Mouse (Mus musculus) heart, postnatal 10 days (tissue): ENCODE measurements at regions not wholly inside any gene's neighbourhood (a gene's known extent, or its start where the extent isn't known, plus 50 kb on each side); places are given as distances from the start of the nearest gene placed in this dataset.
"Not testable (repeated sequence)": the region's sequence is repeated elsewhere in the genome, so short reads cannot be mapped to it uniquely, and the experiment has no call there.

ENCODE experiments used
- DNase-seq, 2 experiments: peaks; one replicate each; pipeline ENCODE4 v3.0.0; 2021
- intact Hi-C: fragments of 180-260 bp; cut with DNase I; formaldehyde crosslinking; loops from one replicate; pipeline ENCODE4 v1.15.1; 2025

DNA sequence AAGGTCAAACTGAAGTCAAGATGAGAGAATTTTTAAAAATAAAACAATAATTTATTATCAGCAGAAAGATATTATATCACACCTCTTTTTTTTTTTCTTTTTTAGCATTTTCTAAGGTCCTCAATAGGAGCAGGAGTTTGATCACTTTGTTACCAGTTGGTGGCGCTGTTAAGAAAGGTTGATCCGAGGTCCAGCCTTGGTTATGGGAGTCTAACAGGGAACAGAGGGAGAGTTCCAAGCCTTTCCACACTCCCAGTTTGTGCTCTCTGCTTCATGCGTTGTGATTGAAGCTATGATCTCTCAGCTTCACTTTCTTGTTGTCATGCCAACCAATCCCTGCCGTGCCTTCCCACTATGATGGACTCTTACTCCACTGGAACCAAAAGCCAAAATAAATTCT, 83.8 kb downstream of the Fam174a start:
- intact Hi-C loops: loop anchor here (2.0 to 5.0 kb wide), 2 partner anchors 270 to 366 kb away; partner anchors contain the start of gene St8sia4
- DNase-seq: peak; percentile 9 to 19

DNA sequence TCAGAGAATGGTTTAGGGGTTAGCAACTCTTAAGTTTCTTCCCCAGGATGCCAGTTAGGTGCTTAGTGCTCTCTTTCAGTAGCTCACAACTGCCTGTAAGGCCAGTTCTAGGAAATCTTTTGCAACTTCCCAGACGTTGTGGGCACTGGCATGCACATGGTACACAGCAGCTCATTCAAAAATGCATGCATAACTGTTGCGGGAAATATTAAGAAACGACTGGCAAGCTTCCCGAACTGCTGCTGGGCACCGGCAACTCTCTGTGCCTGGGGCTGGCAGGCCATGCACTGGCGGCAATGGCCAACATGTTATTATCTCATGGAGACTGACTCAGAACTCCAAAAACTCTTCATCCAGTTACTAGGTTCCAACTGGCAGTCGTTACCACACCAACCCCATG, 86.3 kb downstream of the Fam174a start:
- intact Hi-C loops: loop anchor here (5.0 kb wide), 1 partner anchor 268 kb away; the partner anchor contains the start of gene St8sia4
- no peak for DNase-seq

DNA sequence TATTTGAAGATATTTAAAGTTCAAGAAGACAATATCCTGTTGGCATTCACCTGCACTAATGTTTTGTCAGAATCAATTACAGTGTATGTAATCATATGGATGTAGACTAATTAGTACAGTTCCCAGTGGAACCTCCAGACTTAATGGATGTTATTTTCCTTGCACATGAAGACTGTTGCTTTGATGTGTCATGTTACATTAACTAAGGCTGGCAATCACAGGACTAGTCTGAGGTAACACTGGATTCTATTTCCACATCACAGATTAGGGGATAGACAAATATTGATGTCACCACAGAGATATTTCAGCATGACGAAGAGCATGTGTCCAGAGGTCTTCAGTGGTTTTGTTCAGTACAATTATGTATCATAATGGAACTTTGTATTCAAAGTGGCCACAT, 108.8 kb downstream of the Fam174a start:
- intact Hi-C loops: no loop called here

DNA sequence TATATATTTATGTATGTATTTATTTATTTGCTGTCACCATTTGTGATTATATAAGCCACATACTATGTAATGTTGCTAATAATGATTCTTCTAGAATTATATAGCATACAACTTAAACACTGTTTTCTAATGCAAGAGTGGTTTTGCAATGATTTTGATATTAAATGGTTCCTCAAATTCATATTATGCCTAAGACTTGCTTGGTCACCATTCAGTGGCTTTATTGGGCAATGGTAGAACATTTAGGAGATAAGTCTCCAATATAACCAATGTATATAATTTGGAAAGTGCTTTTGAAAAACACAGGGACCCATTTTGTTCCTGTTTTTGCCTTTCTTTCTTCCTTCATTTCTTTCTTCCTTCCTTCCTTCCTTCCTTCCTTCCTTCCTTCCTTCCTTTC, 112.0 kb downstream of the Fam174a start:
- DNase-seq: no peak
- intact Hi-C loops: no loop called here

More for the DNA sequence above, 108.8 kb downstream of the Fam174a start:
- no peak for DNase-seq

DNA sequence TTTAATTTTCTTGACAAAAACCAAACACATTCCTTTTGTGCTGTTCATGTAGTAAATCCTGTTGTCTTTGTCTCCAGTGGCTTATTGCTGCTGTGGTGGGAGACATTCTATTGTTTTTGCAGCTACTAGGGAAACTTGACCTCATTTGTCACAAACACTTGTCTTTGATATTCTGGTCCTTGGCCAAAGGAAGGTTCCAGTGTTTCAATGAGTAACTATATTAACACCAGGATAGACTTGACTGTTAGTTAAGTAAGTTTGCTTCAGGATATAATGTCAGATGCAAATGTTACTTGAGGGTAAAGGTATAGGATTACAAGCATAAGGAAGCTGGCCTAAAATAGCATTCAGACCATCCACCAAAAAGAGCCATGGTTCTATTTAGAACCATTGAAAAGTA, 123.7 kb downstream of the Fam174a start:
- DNase-seq: no peak
- intact Hi-C loops: no loop called here

DNA sequence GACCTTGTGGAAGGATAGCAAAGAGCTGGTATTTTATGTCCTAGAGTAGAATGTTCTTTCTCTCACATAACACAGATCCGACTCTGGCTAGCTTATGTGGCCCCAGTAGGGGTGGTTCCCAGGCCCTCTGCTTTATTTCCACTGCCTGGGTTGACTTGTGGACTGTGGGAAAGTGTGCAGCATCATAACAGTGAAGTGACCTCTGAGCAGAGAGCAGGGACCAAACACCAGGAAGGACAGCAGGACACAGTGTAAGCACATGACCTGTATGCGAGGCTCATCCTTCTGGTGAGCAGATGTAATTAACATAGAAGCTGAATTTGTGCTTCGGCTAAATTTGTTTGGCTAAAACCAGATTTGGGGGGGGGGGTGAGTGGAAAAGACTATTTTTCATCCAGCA, 132.1 kb downstream of the Fam174a start:
- intact Hi-C loops: loop anchor here (5.0 kb wide), 1 partner anchor 317 kb away; no protein-coding TSS in a partner anchor
- no peak for DNase-seq

DNA sequence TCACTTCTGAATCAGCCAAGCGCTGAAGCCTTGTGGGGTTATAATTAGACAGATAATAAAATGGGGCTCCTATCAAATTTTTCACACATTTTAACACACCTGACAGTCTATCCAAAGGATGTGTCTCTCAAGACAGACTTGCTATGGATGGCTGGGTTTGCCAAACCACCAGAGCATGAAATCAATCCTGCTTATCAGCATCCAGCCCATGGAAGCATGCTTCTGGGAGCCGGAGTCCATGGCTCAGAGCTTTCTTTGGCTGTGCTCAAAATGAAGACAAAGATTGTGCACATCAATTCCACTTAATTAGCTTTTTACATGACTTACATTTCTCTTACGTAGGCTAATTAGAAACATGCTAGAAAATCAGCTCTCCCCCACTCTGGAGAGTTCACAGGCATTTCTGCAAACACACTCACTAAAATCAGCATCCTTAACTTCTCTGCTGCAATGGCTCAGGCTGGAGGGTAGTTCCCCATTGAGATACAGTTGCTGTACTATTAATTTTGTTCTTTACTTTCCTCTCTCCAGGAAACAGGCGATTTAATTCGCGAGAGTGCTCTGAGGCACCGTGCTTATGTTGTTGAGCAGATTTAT, 135.6 kb downstream of the Fam174a start:
- no peak for DNase-seq
- intact Hi-C loops: loop anchor here (5.0 kb wide), 1 partner anchor 313 kb away; no protein-coding TSS in a partner anchor

DNA sequence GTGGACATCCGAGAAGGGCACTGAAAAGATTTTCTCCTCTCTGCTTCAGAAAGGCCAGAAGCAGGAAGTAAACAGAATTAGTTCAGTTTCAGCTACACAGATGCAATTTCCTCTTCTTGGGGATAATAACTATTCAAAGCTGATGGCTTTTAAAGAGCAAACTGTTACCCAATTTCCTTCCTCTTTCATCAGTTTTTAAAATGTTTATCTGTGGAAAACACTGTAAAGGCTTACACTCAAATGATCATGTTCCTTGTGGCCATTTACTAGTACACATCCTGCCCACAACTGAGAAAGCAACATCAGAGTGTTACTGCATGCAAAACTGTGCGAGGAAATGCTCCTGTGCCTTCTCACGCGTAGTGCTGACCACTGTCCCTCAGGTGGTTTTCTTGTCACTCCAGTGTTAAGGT, 137.5 kb downstream of the Fam174a start:
- intact Hi-C loops: no loop called here
- DNase-seq: peak in 1 of 2 experiments; percentile 7

DNA sequence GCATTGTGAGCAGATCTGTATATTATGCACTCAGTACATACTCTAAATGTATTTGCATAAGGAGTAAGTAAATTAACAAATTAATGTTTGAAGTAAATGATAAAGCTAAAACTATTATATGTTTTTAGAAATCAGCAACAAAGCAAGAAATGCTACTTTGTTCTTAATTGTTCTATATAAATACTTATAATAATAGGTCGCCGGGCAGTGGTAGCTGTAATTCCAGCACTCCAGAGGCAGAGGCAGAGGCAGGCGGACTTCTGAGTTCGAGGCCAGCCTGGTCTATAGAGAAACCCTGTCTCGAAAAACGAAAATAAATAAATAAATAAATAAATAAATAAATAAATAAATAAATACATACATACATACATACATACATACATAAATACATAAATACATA, 138.3 kb downstream of the Fam174a start:
- intact Hi-C loops: loop anchor here (2.0 kb wide), 1 partner anchor 215 kb away; the partner anchor contains the start of gene St8sia4
- DNase-seq: peak; percentile 18 to 64

DNA sequence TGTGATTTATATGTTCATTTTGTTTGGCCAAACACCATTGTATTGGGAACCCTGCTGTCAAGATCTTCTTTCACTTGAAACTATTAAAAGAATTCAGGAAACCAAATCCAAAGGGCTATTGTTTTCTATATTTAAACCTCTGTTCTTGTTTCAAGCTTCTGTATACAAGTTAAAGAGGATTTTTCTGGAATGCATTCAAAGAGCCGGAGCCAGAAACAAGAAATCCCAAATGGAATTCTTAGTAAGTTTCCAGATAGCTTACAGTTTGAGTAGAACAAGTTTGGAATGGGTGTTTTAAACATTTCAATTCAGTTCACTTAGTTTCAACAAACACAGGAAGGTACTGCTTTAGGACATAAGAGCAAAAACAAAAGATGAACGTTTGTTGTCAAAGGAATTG, 140.8 kb downstream of the Fam174a start:
- DNase-seq: no peak
- intact Hi-C loops: no loop called here

DNA sequence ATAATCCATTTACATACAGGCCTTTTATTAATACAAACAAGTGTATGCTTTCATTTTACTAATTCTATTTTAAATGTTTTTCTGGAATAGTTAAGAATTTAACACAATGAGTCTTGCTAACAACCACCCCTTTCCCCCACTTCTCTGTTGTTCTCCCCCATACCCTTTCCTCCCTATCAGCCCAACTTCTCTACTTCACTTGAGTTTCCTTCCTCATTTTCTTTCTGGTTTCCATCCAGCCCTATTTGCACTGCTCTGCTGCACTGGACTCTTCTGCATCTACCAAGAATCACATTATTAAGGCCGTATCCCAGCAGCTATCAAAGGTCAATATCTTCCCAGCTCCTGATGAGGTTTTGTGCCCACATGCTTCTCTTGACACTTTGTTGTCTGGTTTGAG, 145.9 kb downstream of the Fam174a start:
- intact Hi-C loops: no loop called here
- no peak for DNase-seq

DNA sequence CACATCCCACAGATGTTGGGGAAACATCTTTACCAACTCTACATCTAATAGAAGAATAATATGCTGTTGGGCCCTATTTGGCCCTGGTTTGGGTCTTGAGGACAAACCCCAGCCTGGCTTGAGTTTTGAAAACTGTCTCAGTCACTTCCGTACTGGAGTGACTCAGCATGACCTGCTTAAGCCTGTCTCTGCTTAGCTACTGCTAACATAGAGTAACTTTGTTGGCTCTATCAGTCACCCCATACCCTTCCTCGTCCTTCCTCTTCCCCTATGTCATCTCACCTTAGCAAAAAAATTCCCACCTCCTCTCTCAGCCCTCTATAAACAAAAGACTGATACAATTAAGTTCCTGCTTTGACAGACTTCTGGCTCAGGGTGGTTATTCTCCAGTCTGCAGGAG, 154.7 kb downstream of the Fam174a start:
- DNase-seq: no peak
- intact Hi-C loops: no loop called here

DNA sequence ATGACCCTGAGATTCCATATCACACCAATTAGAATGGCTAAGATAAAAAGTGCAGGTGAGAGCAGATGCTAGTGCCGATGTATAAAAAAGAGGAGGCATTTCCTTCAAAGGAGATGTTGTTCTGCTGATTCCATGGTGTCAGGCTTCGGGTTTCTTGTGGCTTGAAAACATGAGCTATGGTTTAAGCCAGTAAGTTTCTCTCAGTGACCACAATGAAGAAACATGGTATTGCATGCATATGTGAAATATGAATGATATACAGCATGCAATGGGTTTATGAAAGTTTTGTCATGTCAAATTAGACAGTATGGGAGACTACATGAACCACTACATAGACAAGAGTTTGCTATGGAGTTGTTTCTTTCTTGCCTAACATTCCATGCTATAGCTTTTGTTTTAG, 155.3 kb downstream of the Fam174a start:
- intact Hi-C loops: no loop called here
- DNase-seq: no peak

DNA sequence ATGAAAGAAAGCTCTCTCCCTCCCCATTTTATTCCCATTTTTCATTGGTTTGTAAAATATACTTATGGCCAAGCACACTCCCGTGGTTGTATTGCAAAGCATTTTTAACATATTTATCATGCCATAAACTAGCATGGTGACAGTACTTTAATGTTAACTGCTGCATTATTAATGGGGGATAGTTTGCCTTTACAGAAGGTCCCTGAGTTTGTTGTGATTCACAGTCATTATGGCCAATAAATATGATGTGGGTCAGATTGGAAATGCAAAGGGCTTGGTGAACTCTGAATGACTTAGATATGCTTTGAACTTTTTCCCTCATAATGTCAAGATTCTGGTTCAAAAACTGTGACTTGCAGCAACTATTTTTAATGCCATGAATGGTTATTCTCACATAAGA, 157.1 kb downstream of the Fam174a start:
- intact Hi-C loops: no loop called here
- no peak for DNase-seq

DNA sequence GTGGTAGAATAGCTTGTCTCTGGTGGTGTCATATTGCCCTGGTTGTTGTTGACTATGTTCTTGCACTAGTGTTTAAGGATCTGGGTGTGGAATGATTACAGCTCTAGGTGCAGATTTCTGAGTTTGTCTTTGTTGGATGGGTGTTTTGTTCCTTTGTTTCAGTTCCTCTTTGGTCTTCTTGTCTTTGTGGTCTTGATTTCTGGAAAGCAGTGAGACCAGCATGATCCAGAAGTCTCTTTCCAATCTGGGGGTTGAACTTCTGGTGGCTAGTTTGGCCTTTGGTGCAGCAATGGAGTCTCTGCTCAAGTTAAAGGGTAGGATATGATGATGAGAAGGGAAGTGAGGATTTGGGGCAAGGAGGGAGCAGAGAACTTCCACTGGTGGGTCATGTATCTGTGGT, 174.4 kb downstream of the St8sia4 start:
- intact Hi-C loops: no loop called here
- no peak for DNase-seq

DNA sequence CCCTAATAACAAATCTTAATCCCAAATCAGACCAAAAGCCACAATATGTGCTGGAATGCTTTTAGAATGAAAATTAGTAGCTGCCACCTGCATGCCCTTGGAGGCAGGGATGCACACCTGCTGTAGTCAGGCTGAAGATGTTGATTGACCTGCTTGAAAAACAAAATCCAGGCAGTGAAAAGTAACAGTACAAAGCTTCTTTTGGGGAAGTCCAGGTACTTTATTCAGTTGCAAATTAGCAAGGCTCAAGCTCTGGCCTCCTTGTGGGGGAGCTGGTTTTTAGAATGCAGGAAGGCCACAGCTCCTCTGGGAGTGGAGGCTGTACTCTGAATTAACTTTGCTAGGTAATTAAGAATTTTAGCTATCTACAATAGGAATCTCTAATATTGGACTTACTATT, 166.7 kb downstream of the St8sia4 start:
- DNase-seq, intact Hi-C loops: not testable (repeated sequence)

DNA sequence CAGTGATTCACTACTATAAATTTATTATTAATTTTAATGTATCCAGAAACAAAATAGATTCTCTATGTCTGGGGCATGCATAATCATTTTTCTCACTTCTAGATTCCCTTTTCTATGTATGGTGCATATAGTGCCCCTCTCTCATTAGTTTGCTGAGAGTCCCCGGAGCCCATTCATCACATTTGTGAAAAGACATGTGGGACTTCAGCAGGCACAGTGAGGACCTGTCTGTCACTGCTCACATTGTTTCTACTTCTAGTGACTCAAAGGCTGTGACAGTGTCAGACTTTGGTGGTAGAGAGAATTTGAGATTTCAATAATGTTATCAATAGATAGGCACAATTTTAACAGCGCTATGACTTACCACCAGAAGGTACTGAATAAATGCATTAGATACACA, 158.7 kb downstream of the St8sia4 start:
- intact Hi-C loops: no loop called here

DNA sequence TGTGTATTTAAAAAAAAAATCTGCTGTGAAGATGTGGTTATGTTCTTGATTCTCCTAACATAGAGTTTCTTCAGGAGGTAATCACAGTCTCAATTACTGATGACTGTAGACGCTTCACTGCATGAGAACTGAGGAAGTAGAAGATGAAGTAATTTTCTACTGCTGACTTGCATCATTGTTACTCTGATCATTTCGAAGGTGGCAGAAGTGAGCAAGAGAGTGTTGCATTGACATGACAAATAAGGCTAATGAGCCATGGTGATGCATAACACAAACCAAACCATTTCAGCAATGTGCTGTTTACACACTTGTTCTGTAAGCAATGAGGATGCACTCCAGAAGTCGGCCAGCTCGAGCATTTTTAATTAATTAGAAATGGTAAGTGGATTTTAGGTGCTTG, 138.6 kb downstream of the St8sia4 start:
- DNase-seq: no peak

More for the DNA sequence above, 158.7 kb downstream of the St8sia4 start:
- no peak for DNase-seq

DNA sequence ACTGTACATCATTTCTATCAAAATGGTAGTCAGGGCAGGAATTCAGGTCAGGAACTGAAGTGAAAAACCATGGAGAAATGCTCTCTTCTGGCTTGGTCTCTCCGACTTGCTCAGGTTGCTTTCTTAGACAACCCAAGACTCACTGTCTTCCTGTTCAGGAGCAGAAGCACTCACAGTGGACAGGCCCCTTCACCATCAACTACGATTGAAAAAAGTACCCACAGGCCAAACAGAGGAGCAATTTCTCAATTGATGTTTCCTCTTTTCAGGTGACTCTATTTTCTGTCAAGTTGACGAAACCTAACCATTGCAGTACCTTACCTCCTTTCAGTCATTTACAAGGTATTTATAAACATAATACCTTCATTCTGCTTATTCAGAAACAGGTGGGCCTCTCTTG, 136.4 kb downstream of the St8sia4 start:
- intact Hi-C loops: no loop called here
- no peak for DNase-seq

More for the DNA sequence above, 138.6 kb downstream of the St8sia4 start:
- intact Hi-C loops: no loop called here
